Mouse (Mus musculus) heart, embryonic 16.5 days (tissue): ENCODE results near the gene Taldo1. TPM values are rescaled to one million over a fixed set of nuclear protein-coding genes. Genes with fewer than 3 reads are reported as not detected.

ENCODE experiments used
- ATAC-seq: fragments of 200-750 bp; cut with Nextera tagmentation; replicated peaks from 2 replicates; pipeline ENCODE4 v1.8.0; 2017; ENCODE audit warnings: moderate number of reproducible peaks; ENCODE audit not compliant: insufficient read depth, low FRiP score; ENCODE audit errors: extremely low read depth
- H3K27ac ChIP-seq: fragments of 300-500 bp; sonication (generic); 2 replicates; pipeline ENCODE4 v1.5.1; 2014; ENCODE audit warnings: mild to moderate bottlenecking, low read length, control low read depth, moderate library complexity
- H3K27me3 ChIP-seq: fragments of 300-500 bp; sonication (generic); 2 replicates; pipeline ENCODE4 v1.6.1; 2014; ENCODE audit warnings: low read length, mixed read lengths; ENCODE audit not compliant: control insufficient read depth, insufficient read depth
- H3K36me3 ChIP-seq: fragments of 300-500 bp; sonication (generic); 2 replicates; pipeline ENCODE4 v1.6.1; 2014; ENCODE audit not compliant: control insufficient read depth, insufficient read depth
- H3K4me1 ChIP-seq: fragments of 300-500 bp; sonication (generic); 2 replicates; pipeline ENCODE4 v1.6.1; 2014; ENCODE audit warnings: low read length, mixed read lengths; ENCODE audit not compliant: control insufficient read depth, insufficient read depth
- H3K4me2 ChIP-seq: fragments of 300-500 bp; sonication (generic); 2 replicates; pipeline ENCODE4 v1.6.1; 2014; ENCODE audit warnings: low read depth, mild to moderate bottlenecking, control low read depth, low read length
- H3K4me3 ChIP-seq: fragments of 300-500 bp; sonication (generic); 2 replicates; pipeline ENCODE4 v1.5.1; 2014; ENCODE audit warnings: mild to moderate bottlenecking, control low read depth, low read length
- H3K9ac ChIP-seq: fragments of 300-500 bp; sonication (generic); 2 replicates; pipeline ENCODE4 v1.6.1; 2014; ENCODE audit warnings: low read length, control low read depth
- H3K9me3 ChIP-seq: fragments of 300-500 bp; sonication (generic); replicated peaks from 2 replicates; pipeline ENCODE4 v1.6.1; 2016; ENCODE audit warnings: low read length; ENCODE audit not compliant: control insufficient read depth
- whole genome bisulfite sequencing: fragments of 180-500 bp; shearing (Covaris S2); extraction: QIAGEN DNeasy Blood & Tissue Kit; methylation state at CpG from one replicate; pipeline ENCODE4 v1.1.7; 2014; 5-methylcytosine and 5-hydroxymethylcytosine counted together
- polyA plus RNA-seq: library from polyadenylated mRNA; unstranded; fragments of >200 nt; fragmentation: Nextera tagmentation; extraction: Ambion mirVana; gene quantifications from 2 replicates; pipeline ENCODE4 v1.2.1, GENCODE M21; 2015

Taldo1 gene
- polyA plus RNA-seq, 1 experiment from 2014 or later, result 257 TPM

- Histone ChIP-seq H3K4me2 (no peak overlapping the region), H3K9me3 (no peaks in the 10 kb centered on the region), H3K4me1 (no peaks in the 10 kb centered on the region), H3K27ac (no peak overlapping the region), H3K36me3 (no peaks in the 10 kb centered on the region), H3K27me3 (peaks cover 4% of the 10 kb centered on the region; the same call in 1 of the 2 replicates), H3K9ac (no peak overlapping the region), H3K4me3 (no peak overlapping the region)
- no peak for ATAC-seq
- WGBS, result 14% methylated on average over 24 of the region's 24 CpGs
Measured at GRCm38 (mm10) chr7:141361510-141361909, 30.5 kb upstream of the Taldo1 start.

- H3K4me2 ChIP-seq, result no peak overlapping the region
- peaks cover 4% of the 10 kb centered on the region; the same call in 1 of the 2 replicates for H3K27me3 ChIP-seq
- no peaks in the 10 kb centered on the region for H3K4me1 ChIP-seq
- H3K36me3 ChIP-seq, result no peaks in the 10 kb centered on the region
- no peaks in the 10 kb centered on the region; the same call in 1 of the 2 replicates for H3K9me3 ChIP-seq
- H3K9ac ChIP-seq, result no peak overlapping the region
- H3K27ac ChIP-seq, result no peak overlapping the region
- 47% methylated on average over 4 of the region's 4 CpGs for WGBS
- ATAC-seq, result no peak; the same call in 1 of the 2 replicates
- no peak overlapping the region for H3K4me3 ChIP-seq
Measured at GRCm38 (mm10) chr7:141363106-141363751, 28.8 kb upstream of the Taldo1 start.

- Histone ChIP-seq H3K4me1 (no peaks in the 10 kb centered on the region), H3K4me3 (no peak overlapping the region), H3K27ac (no peak overlapping the region), H3K4me2 (no peak overlapping the region), H3K36me3 (no peaks in the 10 kb centered on the region), H3K9me3 (no peaks in the 10 kb centered on the region; the same call in 1 of the 2 replicates), H3K9ac (no peak overlapping the region), H3K27me3 (peaks cover 4% of the 10 kb centered on the region; the same call in 1 of the 2 replicates)
- 60% methylated on average over 2 of the region's 2 CpGs for WGBS
- ATAC-seq, result no peak
Measured at GRCm38 (mm10) chr7:141363752-141364125, 28.3 kb upstream of the Taldo1 start.

GRCm38 (mm10) chr7:141364349-141365048, 27.5 kb upstream of the Taldo1 start:
- H3K9ac ChIP-seq, result no peak overlapping the region
- H3K36me3 ChIP-seq, result no peaks in the 10 kb centered on the region
- WGBS, result 63% methylated on average over 5 of the region's 5 CpGs
- H3K27me3 ChIP-seq, result peaks cover 4% of the 10 kb centered on the region; the same call in 1 of the 2 replicates
- no peak for ATAC-seq
- H3K27ac ChIP-seq, result no peak overlapping the region
- no peaks in the 10 kb centered on the region; the same call in 1 of the 2 replicates for H3K9me3 ChIP-seq
- H3K4me2 ChIP-seq, result no peak overlapping the region
- no peak overlapping the region for H3K4me3 ChIP-seq
- H3K4me1 ChIP-seq, result no peaks in the 10 kb centered on the region

- no peaks in the 10 kb centered on the region for H3K4me1 ChIP-seq
- H3K36me3 ChIP-seq, result no peaks in the 10 kb centered on the region
- H3K27ac ChIP-seq, result no peak overlapping the region
- H3K27me3 ChIP-seq, result peaks cover 4% of the 10 kb centered on the region; the same call in 1 of the 2 replicates
- no peak for ATAC-seq
- 60% methylated on average over 3 of the region's 3 CpGs for WGBS
- no peak overlapping the region for H3K9ac ChIP-seq
- no peak overlapping the region for H3K4me2 ChIP-seq
- H3K9me3 ChIP-seq, result no peaks in the 10 kb centered on the region; the same call in 1 of the 2 replicates
- no peak overlapping the region for H3K4me3 ChIP-seq
Measured at GRCm38 (mm10) chr7:141365049-141365445, 27.0 kb upstream of the Taldo1 start.

GRCm38 (mm10) chr7:141367358-141367757, 24.6 kb upstream of the Taldo1 start:
- no peaks in the 10 kb centered on the region for H3K36me3 ChIP-seq
- H3K27me3 ChIP-seq, result no peaks in the 10 kb centered on the region
- no peak overlapping the region for H3K4me3 ChIP-seq
- H3K27ac ChIP-seq, result no peak overlapping the region
- H3K9me3 ChIP-seq, result no peaks in the 10 kb centered on the region; the same call in 1 of the 2 replicates
- H3K4me1 ChIP-seq, result no peaks in the 10 kb centered on the region
- H3K4me2 ChIP-seq, result no peak overlapping the region
- WGBS, result 79% methylated on average over 4 of the region's 4 CpGs
- ATAC-seq, result no peak
- no peak overlapping the region for H3K9ac ChIP-seq

GRCm38 (mm10) chr7:141369918-141370317, 22.1 kb upstream of the Taldo1 start:
- no peaks in the 10 kb centered on the region for H3K4me1 ChIP-seq
- H3K27me3 ChIP-seq, result no peaks in the 10 kb centered on the region
- no peak overlapping the region for H3K27ac ChIP-seq
- WGBS, result 65% methylated on average over 5 of the region's 5 CpGs
- no peak overlapping the region for H3K4me2 ChIP-seq
- no peak for ATAC-seq
- no peaks in the 10 kb centered on the region; the same call in 1 of the 2 replicates for H3K9me3 ChIP-seq
- no peak overlapping the region for H3K4me3 ChIP-seq
- H3K36me3 ChIP-seq, result no peaks in the 10 kb centered on the region
- no peak overlapping the region for H3K9ac ChIP-seq

- no peak overlapping the region for H3K4me3 ChIP-seq
- H3K27ac ChIP-seq, result no peak overlapping the region
- no peak overlapping the region for H3K4me2 ChIP-seq
- no peaks in the 10 kb centered on the region for H3K36me3 ChIP-seq
- no peaks in the 10 kb centered on the region; the same call in 1 of the 2 replicates for H3K9me3 ChIP-seq
- no peaks in the 10 kb centered on the region for H3K4me1 ChIP-seq
- no peak for ATAC-seq
- no peaks in the 10 kb centered on the region for H3K27me3 ChIP-seq
- WGBS, result 48% methylated on average over 6 of the region's 6 CpGs
- H3K9ac ChIP-seq, result no peak overlapping the region
Measured at GRCm38 (mm10) chr7:141371942-141372595, 19.9 kb upstream of the Taldo1 start.

- Histone ChIP-seq H3K4me1 (no peaks in the 10 kb centered on the region), H3K4me3 (no peak overlapping the region), H3K27ac (no peak overlapping the region), H3K9ac (no peak overlapping the region), H3K36me3 (no peaks in the 10 kb centered on the region), H3K27me3 (no peaks in the 10 kb centered on the region), H3K4me2 (no peak overlapping the region), H3K9me3 (no peaks in the 10 kb centered on the region)
- no peak for ATAC-seq
- 74% methylated on average over 6 of the region's 6 CpGs for WGBS
Measured at GRCm38 (mm10) chr7:141373611-141374010, 18.4 kb upstream of the Taldo1 start.
